Mouse (Mus musculus) intestine, postnatal 0 days (tissue): ENCODE results near the gene Rplp2. TPM values are rescaled to one million over a fixed set of nuclear protein-coding genes. Genes with fewer than 3 reads are reported as not detected.

ENCODE experiments used
- ATAC-seq: fragments of 200-750 bp; cut with Nextera tagmentation; 2 replicates; pipeline ENCODE4 v1.8.0; 2017; ENCODE audit warnings: mild to moderate bottlenecking, moderate TSS enrichment, moderate library complexity
- H3K27ac ChIP-seq: fragments of 300-500 bp; sonication (generic); 2 replicates; pipeline ENCODE4 v1.5.1; 2014; ENCODE audit warnings: mild to moderate bottlenecking, low read depth, low read length, moderate library complexity
- H3K27me3 ChIP-seq: fragments of 300-500 bp; sonication (generic); replicated peaks from 2 replicates; pipeline ENCODE4 v1.6.1; 2014; ENCODE audit warnings: low read length, mixed read lengths; ENCODE audit not compliant: control insufficient read depth, insufficient read depth
- H3K36me3 ChIP-seq: fragments of 300-500 bp; sonication (generic); 2 replicates; pipeline ENCODE4 v1.6.1; 2014; ENCODE audit warnings: mild to moderate bottlenecking, moderate library complexity; ENCODE audit not compliant: control insufficient read depth, insufficient read depth
- H3K4me1 ChIP-seq: fragments of 300-500 bp; sonication (generic); replicated peaks from 2 replicates; pipeline ENCODE4 v1.6.1; 2014; ENCODE audit warnings: antibody characterized with exemption, low read length, mixed read lengths; ENCODE audit not compliant: control insufficient read depth, insufficient read depth
- H3K4me2 ChIP-seq: fragments of 300-500 bp; sonication (generic); replicated peaks from 2 replicates; pipeline ENCODE4 v1.6.1; 2014; ENCODE audit warnings: low read depth, mild to moderate bottlenecking, moderate library complexity
- H3K4me3 ChIP-seq: fragments of 300-500 bp; sonication (generic); 2 replicates; pipeline ENCODE4 v1.5.1; 2014; ENCODE audit warnings: low read depth, low read length
- H3K9ac ChIP-seq: fragments of 300-500 bp; sonication (generic); 2 replicates; pipeline ENCODE4 v1.6.1; 2014; ENCODE audit warnings: mild to moderate bottlenecking, low read depth, low read length
- H3K9me3 ChIP-seq: fragments of 300-500 bp; sonication (generic); 2 replicates; pipeline ENCODE4 v1.6.1; 2016; ENCODE audit warnings: mixed run types; ENCODE audit not compliant: control insufficient read depth
- CTCF ChIP-seq: sonication (generic); IDR thresholded peaks from 2 replicates; pipeline ENCODE4 v1.5.1; 2016; ENCODE audit warnings: low read depth, mild to moderate bottlenecking, control low read depth, antibody characterized with exemption, moderate library complexity
- WGBS: fragments of 180-500 bp; shearing (Covaris S2); extraction: QIAGEN DNeasy Blood & Tissue Kit; methylation state at CpG from one replicate; pipeline ENCODE4 v1.1.7; 2014; 5-methylcytosine and 5-hydroxymethylcytosine counted together
- polyA plus RNA-seq: library from polyadenylated mRNA; unstranded; fragments of >200 nt; fragmentation: Nextera tagmentation; extraction: Ambion mirVana; gene quantifications from 2 replicates; pipeline ENCODE4 v1.2.1, GENCODE M21; 2015

Gene Rplp2
- polyA plus RNA-seq, 1 experiment from 2014 or later: 968 TPM

DNA sequence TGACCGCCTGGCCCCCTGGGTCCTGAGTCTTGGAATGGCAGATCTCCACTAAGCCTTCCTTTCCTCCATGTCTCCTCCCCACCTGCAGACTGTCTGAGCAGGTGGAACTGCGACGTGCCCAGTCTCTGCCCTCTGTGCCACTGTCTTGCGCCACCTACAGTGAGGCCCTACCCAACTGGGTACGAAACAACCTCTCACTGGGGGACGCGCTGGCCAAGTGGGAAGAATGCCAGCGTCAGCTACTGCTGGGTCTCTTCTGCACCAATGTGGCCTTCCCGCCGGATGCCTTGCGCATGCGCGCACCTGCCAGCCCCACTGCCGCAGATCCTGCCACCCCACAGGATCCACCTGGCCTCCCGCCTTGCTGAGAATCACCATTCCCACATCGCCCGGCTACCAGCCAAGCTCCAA is 12.1 kb downstream of the Rplp2 start:
- peaks cover 2% of the 10 kb centered on the region for H3K27me3 ChIP-seq
- H3K4me3 ChIP-seq: no peak overlapping the region
- no peak for ATAC-seq
- H3K9ac ChIP-seq: no peak overlapping the region
- no peak overlapping the region for H3K27ac ChIP-seq
- H3K4me1 ChIP-seq: no peaks in the 10 kb centered on the region; the same call in 1 of the 2 replicates
- H3K9me3 ChIP-seq: no peaks in the 10 kb centered on the region
- peaks cover 27% of the 10 kb centered on the region for H3K36me3 ChIP-seq
- no peak overlapping the region for H3K4me2 ChIP-seq
- WGBS: 93% methylated on average over 17 of the region's 17 CpGs
- no peak for TF ChIP-seq CTCF

DNA sequence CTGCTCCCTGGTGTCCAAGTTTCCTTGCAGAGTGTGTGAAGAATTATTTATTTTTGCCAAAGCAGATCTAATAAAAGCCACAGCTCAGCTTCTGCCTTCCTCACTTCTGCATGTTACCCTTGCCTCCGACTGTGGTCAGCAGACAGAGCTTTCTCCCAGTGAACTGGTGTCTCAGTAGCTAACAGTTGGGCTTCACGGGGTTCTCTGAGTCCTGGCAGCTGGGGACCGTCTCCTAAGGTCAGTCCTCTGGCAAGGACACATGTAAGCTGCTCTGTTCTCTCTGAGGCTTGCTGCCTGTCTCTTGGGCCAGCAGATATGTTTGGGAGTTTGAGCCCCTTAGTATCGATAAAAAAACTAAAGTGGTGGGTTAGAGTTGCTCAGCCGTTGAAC is 12.8 kb downstream of the Rplp2 start:
- Histone ChIP-seq H3K4me3 (no peak overlapping the region), H3K9ac (no peak overlapping the region), H3K36me3 (peaks cover 27% of the 10 kb centered on the region), H3K4me2 (no peak overlapping the region), H3K4me1 (no peaks in the 10 kb centered on the region; the same call in 1 of the 2 replicates), H3K27me3 (peaks cover 9% of the 10 kb centered on the region), H3K27ac (no peak overlapping the region), H3K9me3 (no peaks in the 10 kb centered on the region)
- no peak for TF ChIP-seq CTCF
- ATAC-seq: no peak
- 54% methylated on average over 5 of the region's 5 CpGs for WGBS

GRCm38 (mm10) chr7:141460391-141461113 is 13.4 kb downstream of the Rplp2 start, which contains the start of gene Cracr2b:
Gene Cracr2b (plus strand): TSS chr7:141461094.
- Histone ChIP-seq H3K27ac (peak within 1 kb of the TSS; percentile 57; the same call in 1 of the 2 replicates), H3K36me3 (peaks cover 27% of the 10 kb centered on the region), H3K4me3 (peak within 1 kb of the TSS; percentile 53), H3K9ac (peak within 1 kb of the TSS; percentile 66), H3K27me3 (peaks cover 11% of the 10 kb centered on the region), H3K4me1 (no peaks in the 10 kb centered on the region; the same call in 1 of the 2 replicates), H3K4me2 (peak within 1 kb of the TSS; percentile 89), H3K9me3 (no peaks in the 10 kb centered on the region)
- TF ChIP-seq CTCF: no peak
- WGBS: 48% methylated on average over 15 of the region's 15 CpGs
- no peak for ATAC-seq

DNA sequence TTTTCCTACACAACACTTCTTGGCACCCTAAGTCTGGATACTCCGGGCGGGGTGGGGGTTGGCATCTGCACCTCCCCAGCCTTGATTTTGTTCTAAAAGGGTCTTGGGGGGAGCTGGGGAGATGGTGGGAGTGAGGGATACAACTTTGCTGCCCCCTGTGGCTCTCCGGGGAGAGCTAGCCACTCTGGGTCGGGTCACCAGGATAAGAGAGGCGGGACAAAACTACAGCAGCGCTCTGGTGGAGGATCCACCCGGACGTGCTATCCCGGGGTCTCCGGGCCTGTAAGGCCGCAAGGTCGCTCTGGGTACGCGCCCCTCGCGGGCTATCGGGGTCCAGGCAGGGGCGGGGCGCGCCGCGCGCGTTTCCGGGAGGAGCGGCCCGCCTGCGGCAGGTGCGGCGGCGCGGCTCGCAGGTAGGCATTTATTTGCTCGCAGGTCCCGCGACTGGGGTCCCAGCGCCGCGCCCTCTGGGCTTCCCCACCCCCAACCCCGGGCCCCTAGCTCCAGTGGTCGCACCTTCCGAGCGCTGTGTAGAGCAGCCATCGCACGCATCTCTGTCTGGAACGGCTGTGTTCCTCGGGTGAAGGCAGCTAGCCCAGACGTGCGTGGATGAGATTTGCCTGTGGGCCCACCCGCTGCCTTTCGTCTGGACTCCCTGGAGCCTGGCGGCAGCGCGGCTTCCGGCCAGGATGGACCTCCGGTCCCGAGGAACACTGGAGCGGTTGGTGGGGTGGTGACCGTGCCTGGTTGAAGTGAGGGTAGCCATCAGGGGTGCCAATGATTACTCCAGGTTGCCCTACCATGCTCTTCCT is 14.6 kb downstream of the Rplp2 start:
- Histone ChIP-seq H3K4me2 (peak overlapping the region; percentile 89), H3K9me3 (no peaks in the 10 kb centered on the region), H3K4me3 (peak overlapping the region; percentile 53), H3K4me1 (no peaks in the 10 kb centered on the region), H3K9ac (peak overlapping the region; percentile 66), H3K27me3 (peaks cover 11% of the 10 kb centered on the region), H3K36me3 (peaks cover 27% of the 10 kb centered on the region), H3K27ac (peak overlapping the region; percentile 57; the same call in 1 of the 2 replicates)
- peak; percentile 16; the same call in 1 of the 2 replicates for ATAC-seq
- peak; percentile 57 for TF ChIP-seq CTCF
- WGBS: 2% methylated on average over 58 of the region's 59 CpGs

GRCm38 (mm10) chr7:141462333-141462821 is 15.2 kb downstream of the Rplp2 start:
- TF ChIP-seq CTCF: no peak
- H3K27me3 ChIP-seq: peaks cover 11% of the 10 kb centered on the region
- no peaks in the 10 kb centered on the region for H3K4me1 ChIP-seq
- H3K36me3 ChIP-seq: peaks cover 24% of the 10 kb centered on the region
- WGBS: 19% methylated on average over 5 of the region's 5 CpGs
- 0 out of 2 replicates have a peak overlapping the region, but pooled peaks have one; percentile 57 for H3K27ac ChIP-seq
- H3K9me3 ChIP-seq: no peaks in the 10 kb centered on the region
- peak overlapping the region; percentile 66; the same call in 1 of the 2 replicates for H3K9ac ChIP-seq
- H3K4me2 ChIP-seq: peak overlapping the region; percentile 89
- no peak for ATAC-seq
- peak overlapping the region; percentile 53 for H3K4me3 ChIP-seq
